Mouse (Mus musculus): ENCODE measurements around the gene Nuf2.
A peak's percentile ranks its signal among the peaks of the same experiment; 100 is the strongest.

Nuf2 gene

GRCm38 (mm10) chr1:169467791-169468190 lies 63.5 kb downstream of the Nuf2 start:
- no peak for DNase-seq (ENCODE audit: low read depth)

GRCm38 (mm10) chr1:169462386-169463115 lies 68.7 kb downstream of the Nuf2 start:
- no peak for DNase-seq (ENCODE audit: low read depth)

GRCm38 (mm10) chr1:169459071-169459782 lies 72.0 kb downstream of the Nuf2 start:
- peak; percentile 37 for DNase-seq (ENCODE audit: low read depth)

Measured in c-Kit-positive CD71-negative TER-119-negative erythroid progenitor cells, embryonic 14.5 days (primary cell).